Mouse (Mus musculus) frontal cortex, postnatal 14 days (tissue): ENCODE data around the gene Fcna.

Source experiments
- DNase-seq, 2 experiments: peaks; one replicate each; pipeline ENCODE4 v3.0.0; 2022; ENCODE audit warnings: low spot score in 2 of 2

The Fcna gene

GRCm38 (mm10) chr2:25577951-25578795, 49.7 kb downstream of the Fcna start:
- DNase-seq = no peak

GRCm38 (mm10) chr2:25576965-25577891, 50.6 kb downstream of the Fcna start:
- DNase-seq = peak in 1 of 2 experiments; percentile 19

- DNase-seq = no peak
Measured at GRCm38 (mm10) chr2:25576028-25576850, 51.6 kb downstream of the Fcna start.

- DNase-seq = no peak
Measured at GRCm38 (mm10) chr2:25575432-25576027, 52.3 kb downstream of the Fcna start.
